Mouse (Mus musculus): ENCODE measurements at regions not wholly inside any gene's neighbourhood (a gene's known extent, or its start where the extent isn't known, plus 50 kb on each side); places are given as distances from the start of the nearest gene placed in this dataset.

DNA sequence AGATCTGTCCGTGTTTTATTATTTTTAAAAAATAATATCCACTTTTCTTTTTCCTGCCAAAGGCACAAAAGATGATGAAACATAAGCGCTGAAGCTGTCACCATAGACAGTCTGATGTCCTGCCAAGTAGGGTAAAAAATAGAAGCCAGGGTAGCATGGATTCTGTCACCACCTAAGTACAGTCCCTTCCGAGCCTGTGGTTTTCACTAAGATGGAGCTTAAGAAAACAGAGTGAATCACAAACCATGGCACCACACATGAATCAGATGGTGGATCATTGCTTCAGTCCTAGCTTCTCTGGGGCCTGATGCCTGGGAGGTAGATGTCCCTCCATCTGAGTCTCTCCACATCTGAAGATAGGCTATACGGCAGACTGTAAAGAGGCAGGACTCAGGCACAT is 55.9 kb upstream of the Fmod start:
- no peak for DNase-seq (ENCODE audit: low spot score)

DNA sequence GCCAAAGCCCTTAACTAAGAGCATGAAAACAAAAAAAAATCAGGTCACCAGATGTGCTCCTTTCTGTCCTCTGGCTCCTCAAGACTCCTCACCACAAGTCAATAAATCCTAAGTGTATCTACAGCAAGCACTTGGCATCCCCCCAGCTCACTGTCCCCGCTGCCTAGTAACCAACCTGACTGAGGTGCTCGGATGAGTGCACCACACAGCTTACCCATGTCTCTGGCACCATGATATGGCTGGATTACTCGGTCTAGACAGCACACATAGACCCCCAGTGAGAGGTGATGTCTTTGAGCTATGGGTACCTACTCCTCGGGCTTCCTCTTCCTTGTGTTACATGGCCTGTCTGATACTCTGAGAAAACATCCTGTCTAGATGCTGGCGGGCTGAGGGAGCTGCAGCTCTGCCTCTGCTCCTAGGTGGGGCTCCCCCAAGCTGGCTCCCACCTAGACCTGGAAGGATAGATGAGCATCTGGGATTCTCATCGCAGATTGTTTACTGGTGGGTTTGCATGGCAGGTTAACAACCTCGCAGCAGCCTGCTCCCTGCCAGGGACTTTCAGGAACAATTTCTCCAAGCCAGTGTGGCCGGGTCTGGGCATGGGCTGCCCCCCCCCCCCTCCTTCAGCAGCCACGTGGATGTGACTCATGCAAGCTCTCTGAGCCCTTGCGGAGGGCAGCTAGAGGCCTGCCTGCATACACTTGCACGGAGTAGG is 57.2 kb upstream of the Prelp start:
- peak; percentile 18 for DNase-seq (ENCODE audit: low spot score)

DNA sequence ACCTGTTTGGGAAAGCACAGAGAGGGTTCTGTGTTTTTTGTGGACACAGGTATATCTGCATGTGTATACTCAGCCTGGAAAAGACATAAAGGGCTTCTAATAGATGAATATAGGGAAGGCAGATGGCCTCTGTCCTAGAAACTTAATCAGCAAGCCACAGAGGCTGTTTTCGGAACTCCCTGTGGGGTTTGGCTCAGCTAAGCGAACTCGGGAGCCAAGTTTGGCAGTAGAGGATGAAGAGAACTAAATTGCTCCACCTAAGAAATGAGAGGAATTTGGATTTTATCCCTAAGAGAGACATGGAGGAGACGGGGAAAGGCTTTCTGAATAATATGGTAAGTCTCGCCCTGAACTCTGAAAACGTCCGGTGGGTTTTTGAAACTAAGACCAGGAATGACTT is 56.0 kb upstream of the Prelp start:
- no peak for DNase-seq (ENCODE audit: low spot score)

DNA sequence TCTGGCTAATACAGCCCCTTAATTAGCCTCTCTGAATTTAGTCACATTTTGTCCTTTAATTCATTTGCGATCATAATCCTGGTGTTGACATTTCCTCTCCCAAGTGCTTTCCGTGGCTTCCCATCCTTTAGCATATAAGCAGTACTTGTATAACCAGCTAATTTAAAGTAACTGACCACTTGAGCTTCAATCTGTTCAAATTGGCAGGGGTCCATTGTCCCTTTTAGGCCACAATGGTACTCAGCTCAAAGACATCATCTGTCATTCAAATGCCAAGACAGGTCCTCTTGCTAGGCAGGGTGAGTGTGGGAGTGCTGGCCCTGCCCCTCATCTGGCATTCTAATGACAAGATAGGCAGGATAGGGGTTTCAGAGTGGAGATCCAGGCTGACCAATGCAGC is 52.6 kb upstream of the Prelp start:
- DNase-seq (ENCODE audit: low spot score) = no peak

DNA sequence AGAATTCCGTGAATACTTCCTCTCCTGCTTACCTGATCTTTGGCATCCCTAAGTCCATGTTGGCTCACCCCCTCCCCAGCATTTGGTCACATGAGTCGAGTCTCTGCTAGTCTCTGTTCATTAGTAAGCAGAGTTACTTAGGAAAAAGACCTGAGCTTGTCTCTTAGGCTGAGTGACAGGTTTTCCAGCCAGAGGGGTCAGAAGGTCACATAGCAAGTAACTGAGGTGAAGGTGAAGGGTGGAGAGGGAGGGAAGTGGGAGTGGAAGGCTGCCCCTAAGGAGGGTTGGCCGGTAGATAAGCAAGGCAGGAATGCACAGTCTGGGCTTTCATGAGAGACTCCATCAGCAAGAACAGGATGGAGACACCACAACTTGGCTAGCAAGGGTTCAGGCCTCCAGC is 50.1 kb upstream of the Prelp start:
- DNase-seq (ENCODE audit: low spot score) = no peak
